Mouse (Mus musculus): ENCODE measurements around the gene Gm21970.
A peak's percentile ranks its signal among the peaks of the same experiment; 100 is the strongest.

Gm21970 gene

GRCm38 (mm10) chr16:91443211-91443611 lies 51.7 kb downstream of the Gm21970 start:
- DNase-seq, result no peak

GRCm38 (mm10) chr16:91444847-91445246 lies 53.3 kb downstream of the Gm21970 start:
- DNase-seq, result no peak

DNA sequence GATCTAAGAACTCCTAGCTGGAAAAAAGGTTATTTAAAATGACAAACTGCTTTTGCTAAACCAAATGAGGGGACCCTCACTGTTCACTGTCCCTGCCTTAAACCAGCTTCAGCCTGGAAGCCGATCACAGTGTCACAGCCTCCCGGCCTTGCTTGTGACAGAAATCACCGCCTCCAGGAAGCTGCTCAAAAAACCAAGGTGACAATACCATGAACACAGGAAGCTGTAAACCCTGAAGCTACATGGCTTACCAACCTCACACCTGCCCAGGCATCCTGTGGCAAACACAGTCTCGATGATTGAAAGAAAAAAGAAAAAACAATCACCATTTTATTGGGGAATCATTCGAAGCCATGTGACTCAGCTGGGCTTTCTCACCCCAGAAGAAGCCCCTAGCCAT lies 54.0 kb downstream of the Gm21970 start:
- no peak for DNase-seq

DNA sequence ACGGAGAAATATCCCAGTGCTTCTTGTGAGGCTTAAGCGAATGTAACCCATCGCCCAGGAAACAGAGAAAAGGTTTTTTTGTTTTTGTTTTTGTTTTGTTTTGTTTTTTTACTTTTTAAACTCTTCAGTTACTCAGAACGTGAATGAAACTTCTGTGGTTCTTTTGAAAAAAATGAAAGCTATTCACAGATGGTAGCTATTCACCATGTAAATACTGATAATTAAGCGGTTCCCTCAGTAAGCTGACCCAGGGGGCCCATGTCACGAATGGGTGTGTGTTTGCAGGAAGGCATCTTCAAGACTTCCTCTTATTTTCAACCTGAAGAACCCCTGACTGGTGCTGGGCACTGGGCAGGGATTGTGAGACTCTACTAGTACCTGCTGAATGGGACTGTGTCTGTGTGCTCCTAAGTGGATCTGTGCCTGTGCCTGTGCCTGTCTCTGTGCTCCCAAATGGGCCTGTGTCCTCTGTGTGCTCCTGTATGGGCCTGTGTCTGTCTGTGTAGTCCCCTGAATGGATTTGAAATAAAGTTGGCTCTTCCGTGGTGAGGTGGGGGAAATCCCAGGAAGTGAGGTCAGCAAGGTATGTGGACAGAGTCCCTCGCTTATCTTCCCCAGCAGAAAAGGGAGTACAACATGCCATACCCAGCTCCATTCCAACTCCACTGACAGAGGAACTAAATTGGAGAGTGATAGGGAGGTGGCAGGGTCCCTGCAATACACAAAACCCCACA lies 55.4 kb downstream of the Gm21970 start:
- no peak for DNase-seq

DNA sequence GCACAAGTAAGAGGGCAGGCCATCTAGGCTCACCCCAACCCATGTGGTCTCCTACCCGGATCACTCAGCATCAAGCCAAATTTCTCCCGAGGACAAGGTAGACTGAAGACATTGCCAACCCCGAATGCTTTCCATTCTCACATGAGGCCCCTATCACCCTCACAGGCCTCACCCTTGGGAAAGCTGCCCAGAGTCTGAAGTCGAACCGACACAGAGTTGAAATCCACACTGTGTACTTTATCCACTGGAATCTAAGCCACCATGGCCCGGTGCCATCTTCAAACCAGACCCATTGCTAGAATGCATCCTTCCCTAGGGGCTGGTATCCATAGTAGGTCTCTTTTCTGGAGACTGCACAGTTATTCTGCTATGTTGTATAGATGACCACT lies 56.0 kb downstream of the Gm21970 start:
- DNase-seq, result no peak

- no peak for DNase-seq
These were observed 56.6 kb downstream of the Gm21970 start for GRCm38 (mm10) chr16:91448088-91448487.

DNA sequence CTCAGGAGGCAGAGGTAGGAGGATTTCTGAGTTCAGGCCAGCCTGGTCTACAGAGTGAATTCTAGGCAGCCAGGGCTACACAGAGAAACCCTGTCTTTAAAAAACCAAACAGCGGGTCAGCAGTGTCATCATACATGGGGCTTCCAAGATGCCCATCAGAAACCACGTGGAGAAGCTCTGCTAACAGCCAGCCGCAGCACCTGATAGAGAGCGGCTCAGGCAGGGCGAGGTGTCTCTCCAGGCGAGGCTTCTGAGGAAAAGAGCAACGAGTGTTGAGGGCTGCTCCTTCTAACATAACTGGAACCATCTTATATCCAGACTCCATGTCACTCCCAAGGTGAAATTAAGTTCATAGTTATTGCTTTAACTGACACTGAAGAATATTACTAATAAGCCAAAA lies 57.4 kb downstream of the Gm21970 start:
- DNase-seq, result no peak

DNA sequence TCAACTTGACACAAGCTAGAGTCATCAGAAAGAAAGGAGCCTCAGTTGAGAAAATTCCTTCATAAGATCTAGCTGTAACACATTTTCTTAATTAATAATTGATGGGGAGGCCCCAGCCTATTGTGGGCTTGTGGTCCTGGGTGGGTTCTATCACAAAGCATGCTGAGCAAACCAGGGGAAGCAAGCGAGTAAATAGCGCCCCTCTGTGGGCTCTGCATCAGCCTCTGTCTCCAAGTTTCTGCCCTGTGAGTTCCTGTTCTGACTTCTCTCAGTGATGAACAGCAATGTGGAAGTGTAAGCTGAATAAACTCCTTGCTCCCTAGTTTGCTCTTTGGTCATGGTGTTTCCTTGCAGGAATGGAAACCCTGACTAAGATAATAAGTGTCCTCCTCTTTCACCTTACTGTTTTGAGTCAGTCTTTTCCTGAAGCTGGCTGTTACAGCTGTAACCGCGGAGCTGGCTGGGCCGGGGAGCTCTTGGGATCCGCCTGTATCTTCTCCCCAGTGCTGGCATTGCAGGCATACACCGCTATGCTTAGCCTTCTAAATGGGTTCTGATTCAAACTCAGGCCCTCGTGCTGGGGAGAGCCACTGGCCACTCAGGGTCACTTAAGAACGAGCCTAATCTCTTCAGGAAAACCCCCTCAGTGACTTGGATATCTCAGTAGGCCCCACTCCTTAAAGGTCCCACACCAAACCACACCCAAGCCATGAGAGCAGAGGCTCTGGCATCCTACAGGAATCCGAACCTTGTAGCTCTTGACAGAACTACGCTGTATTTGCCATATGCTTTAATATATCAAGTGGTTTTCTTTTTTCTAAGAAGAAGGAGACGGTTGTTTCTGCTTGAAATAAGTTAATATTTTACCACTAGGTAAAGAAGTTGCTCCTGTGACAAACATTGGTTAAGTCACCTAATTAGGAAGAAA lies 58.9 kb downstream of the Gm21970 start:
- no peak for DNase-seq

GRCm38 (mm10) chr16:91451949-91452348 lies 60.4 kb downstream of the Gm21970 start:
- DNase-seq, result no peak

DNA sequence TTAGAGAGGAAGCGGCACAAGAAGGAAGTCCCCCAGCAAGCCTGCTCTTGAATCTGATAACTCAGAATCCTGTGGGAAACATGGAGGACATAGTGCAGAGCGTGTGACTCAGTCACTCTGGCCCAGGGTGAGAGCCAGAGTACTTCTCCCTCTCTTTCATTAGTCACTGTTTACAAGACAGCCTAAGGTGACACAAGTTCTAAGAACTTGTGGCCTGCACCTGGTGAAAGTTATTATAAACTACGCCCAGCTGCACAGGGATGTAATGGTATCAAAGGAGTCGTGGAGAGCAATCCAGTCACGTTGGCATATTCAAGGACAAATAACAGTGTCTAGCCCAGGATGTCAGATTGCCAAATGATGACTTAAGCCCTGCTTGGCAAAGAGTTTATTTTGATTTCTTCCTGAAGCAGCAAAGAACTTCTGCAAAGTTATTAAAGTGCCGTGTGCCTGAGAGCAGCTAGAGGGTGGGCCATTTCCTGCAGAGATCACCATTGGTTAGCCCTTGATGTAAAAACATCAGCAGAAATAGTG lies 60.9 kb downstream of the Gm21970 start:
- DNase-seq, result peak; percentile 42 to 82

- no peak for DNase-seq
These were observed 64.3 kb downstream of the Gm21970 start for GRCm38 (mm10) chr16:91455868-91456267.

DNA sequence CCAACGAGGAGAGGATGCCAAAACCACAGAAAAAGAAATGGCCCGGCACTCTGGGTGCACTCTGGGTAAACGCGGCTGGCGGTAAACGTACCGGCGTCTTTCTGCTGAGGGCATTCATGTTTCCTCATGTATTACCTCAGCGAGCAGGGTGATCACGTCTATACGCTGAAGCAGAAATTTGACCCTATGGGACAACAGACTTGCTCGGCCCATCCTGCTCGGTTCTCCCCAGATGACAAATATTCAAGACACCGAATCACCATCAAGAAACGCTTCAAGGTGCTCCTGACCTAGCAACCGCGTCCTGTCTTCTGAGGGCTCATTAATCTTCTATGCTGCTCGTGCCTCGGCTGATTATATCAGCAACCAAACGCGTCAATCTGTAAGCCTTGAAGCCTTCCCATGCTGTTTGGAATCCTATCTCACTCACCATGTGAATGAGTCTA lies 66.8 kb downstream of the Gm21970 start:
- DNase-seq, result no peak

GRCm38 (mm10) chr16:91458976-91459375 lies 67.5 kb downstream of the Gm21970 start:
- DNase-seq, result peak; percentile 40 to 51

DNA sequence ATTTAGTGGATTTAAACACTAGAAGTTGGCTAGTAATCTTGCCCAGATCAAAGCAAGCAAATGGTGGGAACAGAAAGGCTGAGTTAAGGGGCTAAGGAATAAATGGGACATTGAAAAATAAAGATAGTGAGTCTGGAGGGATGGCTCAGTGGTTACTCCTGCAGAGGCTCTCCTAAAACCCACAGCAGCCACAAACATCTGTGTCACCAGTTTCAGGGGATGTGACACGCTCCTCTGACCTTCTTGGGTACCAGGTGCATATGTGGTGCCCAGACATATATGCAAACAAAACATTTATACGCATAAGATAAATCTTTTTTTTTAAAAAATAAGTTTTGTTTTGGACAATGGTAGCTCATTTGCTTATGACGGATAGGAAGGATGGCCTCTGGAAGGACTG lies 67.9 kb downstream of the Gm21970 start:
- DNase-seq, result no peak

- no peak for DNase-seq
These were observed 68.4 kb downstream of the Gm21970 start for GRCm38 (mm10) chr16:91459841-91460370.

DNA sequence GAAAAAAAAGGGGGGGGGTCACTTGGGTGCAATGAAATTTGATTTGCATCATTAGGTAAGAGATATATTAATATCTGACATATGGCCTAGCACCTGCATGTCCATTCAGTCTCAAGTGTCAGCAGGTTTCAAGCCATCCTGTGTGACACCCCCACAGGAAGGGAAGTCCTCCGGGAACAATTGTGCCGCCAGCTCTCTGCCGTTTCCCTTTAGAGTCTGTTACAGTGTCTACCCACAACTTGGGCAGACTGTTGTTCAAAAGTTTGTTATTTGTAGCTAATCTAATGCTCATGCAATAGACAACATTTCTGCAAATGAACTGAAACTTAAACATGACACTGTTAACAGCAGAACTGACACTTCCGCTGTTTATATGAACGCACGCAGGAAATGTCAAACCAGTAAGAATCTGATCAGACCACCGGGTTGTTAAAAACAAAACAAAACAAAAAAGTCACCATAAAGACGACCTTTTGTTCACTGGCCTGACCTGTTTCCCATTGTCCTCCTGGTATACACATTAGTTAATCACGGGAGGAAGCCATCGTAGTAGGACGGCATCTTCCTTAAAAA lies 69.6 kb downstream of the Gm21970 start:
- no peak for DNase-seq

GRCm38 (mm10) chr16:91461773-91462181 lies 70.3 kb downstream of the Gm21970 start:
- DNase-seq, result no peak

DNA sequence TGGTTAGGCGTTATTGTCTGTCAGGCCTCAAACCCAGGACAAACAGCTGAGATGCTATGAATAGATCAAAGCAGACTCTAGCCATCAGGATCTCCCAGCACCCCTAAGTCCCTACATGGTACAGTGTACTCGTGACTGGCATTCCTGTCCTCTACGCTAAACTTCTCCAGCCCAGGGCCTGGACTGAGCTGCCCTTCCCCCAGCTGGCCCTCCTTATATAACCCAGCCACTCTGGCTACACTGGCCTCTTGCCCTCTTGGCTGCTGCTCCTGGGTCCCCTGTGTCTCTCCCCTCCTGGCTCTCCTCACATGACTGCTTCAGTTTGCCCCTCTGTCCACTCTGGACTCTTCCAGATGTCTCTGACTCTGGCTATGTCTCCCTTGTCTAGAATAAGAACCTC lies 71.1 kb downstream of the Gm21970 start:
- no peak for DNase-seq

GRCm38 (mm10) chr16:91463400-91463799 lies 71.9 kb downstream of the Gm21970 start:
- DNase-seq, result no peak

GRCm38 (mm10) chr16:91463836-91464400 lies 72.4 kb downstream of the Gm21970 start:
- DNase-seq, result no peak

GRCm38 (mm10) chr16:91464594-91465504 lies 73.3 kb downstream of the Gm21970 start:
- DNase-seq, result peak; percentile 88 to 90

All from lung, adult 18-20 months (tissue).